8 mouse cellular contexts compared by ENCODE assay signal in the genomic region with DNA sequence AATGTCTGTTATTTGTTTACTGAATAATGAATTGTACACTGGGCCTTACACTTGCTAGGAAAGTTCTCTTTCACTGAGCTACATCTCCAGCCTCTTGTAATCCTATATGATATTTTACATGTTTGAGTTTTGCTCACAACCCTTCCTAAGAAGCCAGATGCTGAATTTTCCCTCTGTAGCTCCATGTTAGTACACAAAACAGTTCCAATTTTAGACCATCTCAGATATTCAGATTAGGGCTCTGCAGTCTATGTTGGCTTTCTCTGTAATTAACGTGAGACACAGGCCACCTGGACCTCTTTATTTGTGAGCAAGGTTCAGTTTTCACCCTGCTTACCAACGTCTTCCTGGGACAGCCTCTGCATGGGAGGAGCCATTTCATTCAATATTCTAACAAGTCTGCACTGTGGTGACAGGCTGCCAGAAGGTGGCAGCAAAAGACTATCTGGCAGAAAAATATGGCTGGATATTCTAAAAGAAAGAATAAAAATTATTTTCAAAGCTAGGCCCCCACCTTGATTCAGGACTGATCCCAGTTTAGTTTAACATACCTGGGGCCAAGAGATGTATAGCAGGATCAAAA.
A peak's percentile ranks its signal among the peaks of the same experiment; 100 is the strongest.
DNase-seq lines count a peak whose midpoint lies in the region; ATAC-seq lines count a peak whose summit lies in the region.

No protein-coding gene starts in this region.

- peak; percentile 3 for DNase-seq in thymus, postnatal 14 days
- no peak for DNase-seq in thymus, postnatal 10 days (ENCODE audit: low spot score in 2 of 2)
- DNase-seq in cerebellum, postnatal 25 days, result peak; percentile 19 to 54
- peak; percentile 40 to 42 for DNase-seq in kidney, postnatal 25 days
- peak; percentile 48 for DNase-seq in lung, postnatal 10 days
- DNase-seq in right cerebral cortex, postnatal 4 days, result peak; percentile 52

- peak; percentile 55 for ATAC-seq in granulocyte monocyte progenitor cell, adult 5-6 weeks (replicated peaks; ENCODE audit: poor library complexity, severe bottlenecking)
- no peak for ATAC-seq in monocyte, adult 5-6 weeks (replicated peaks; ENCODE audit: insufficient number of reproducible peaks, low FRiP score, low TSS enrichment, poor library complexity, severe bottlenecking)

Comparison
In these comparisons a context has a peak if more than half of its experiments do, and no peak if none do; other contexts are left out.
1. DNase-seq: peak in thymus, postnatal 14 days (single experiment), cerebellum, postnatal 25 days (2 of 2), kidney, postnatal 25 days (2 of 2), lung, postnatal 10 days (single experiment) and right cerebral cortex, postnatal 4 days (single experiment); none in thymus, postnatal 10 days (0 of 2).